Mouse (Mus musculus): ENCODE results near the gene Wwc2. TPM values are rescaled to one million over a fixed set of nuclear protein-coding genes. Genes with fewer than 3 reads are reported as not detected.

Wwc2 gene
- polyA plus RNA-seq, 1 experiment from 2014 or later = 10.0 TPM

GRCm38 (mm10) chr8:47781881-47782280, 208.8 kb downstream of the Wwc2 start:
- no peak overlapping the region for H3K27ac ChIP-seq
- H3K27me3 ChIP-seq (ENCODE audit: insufficient read depth, poor library complexity, severe bottlenecking) = no peaks in the 10 kb centered on the region
- 89% methylated on average over 4 of the region's 4 CpGs for WGBS
- H3K9me3 ChIP-seq = no peaks in the 10 kb centered on the region
- H3K4me1 ChIP-seq (replicated peaks) = 0 out of 2 replicates have a peak, but pooled peaks cover 4% of the 10 kb centered on the region
- H3K36me3 ChIP-seq = no peaks in the 10 kb centered on the region
- no peak overlapping the region for H3K4me3 ChIP-seq
- DNase-seq (ENCODE audit: low spot score) = no peak

- no peak overlapping the region for H3K4me3 ChIP-seq
Measured at GRCm38 (mm10) chr8:47779589-47779988, 211.1 kb downstream of the Wwc2 start.

GRCm38 (mm10) chr8:47777415-47777814, 213.3 kb downstream of the Wwc2 start:
- no peaks in the 10 kb centered on the region for H3K36me3 ChIP-seq
- H3K4me3 ChIP-seq = no peak overlapping the region
- WGBS = 90% methylated on average over 7 of the region's 7 CpGs
- H3K27ac ChIP-seq = no peak overlapping the region
- no peak for DNase-seq (ENCODE audit: low spot score)
- 0 out of 2 replicates have a peak, but pooled peaks cover 4% of the 10 kb centered on the region for H3K4me1 ChIP-seq (replicated peaks)
- no peaks in the 10 kb centered on the region for H3K27me3 ChIP-seq (ENCODE audit: insufficient read depth, poor library complexity, severe bottlenecking)
- H3K9me3 ChIP-seq = no peaks in the 10 kb centered on the region

More at GRCm38 (mm10) chr8:47779589-47779988, 211.1 kb downstream of the Wwc2 start:
- H3K36me3 ChIP-seq = no peaks in the 10 kb centered on the region
- H3K27ac ChIP-seq = no peak overlapping the region
- H3K9me3 ChIP-seq = no peaks in the 10 kb centered on the region
- DNase-seq (ENCODE audit: low spot score) = no peak
- H3K27me3 ChIP-seq (ENCODE audit: insufficient read depth, poor library complexity, severe bottlenecking) = no peaks in the 10 kb centered on the region
- WGBS = 90% methylated on average over 6 of the region's 6 CpGs
- H3K4me1 ChIP-seq (replicated peaks) = 0 out of 2 replicates have a peak, but pooled peaks cover 4% of the 10 kb centered on the region

Other genes with a start within 250 kb of the Wwc2 start
- 0.39 TPM in 1 of 2 replicates, not detected in the other for gene Cldn24, start 168.8 kb downstream of the Wwc2 start, polyA plus RNA-seq (2016; fragmentation: Nextera tagmentation; extraction: Ambion mirVana)
- not detected in 2 replicates for gene Cldn22, start 166.4 kb downstream of the Wwc2 start, polyA plus RNA-seq (2016; fragmentation: Nextera tagmentation; extraction: Ambion mirVana)
- 27.8 and 41.0 TPM in 2 replicates for gene Dctd, start 108.2 kb upstream of the Wwc2 start, polyA plus RNA-seq (2016; fragmentation: Nextera tagmentation; extraction: Ambion mirVana)

All from hindbrain, embryonic 10.5 days (tissue).